Mouse (Mus musculus): ENCODE data around the gene Gyg. TPM values are rescaled to one million over a fixed set of nuclear protein-coding genes. Genes with fewer than 3 reads are reported as not detected.

The Gyg gene
- total RNA-seq, 1 experiment, result 8.2 TPM

DNA sequence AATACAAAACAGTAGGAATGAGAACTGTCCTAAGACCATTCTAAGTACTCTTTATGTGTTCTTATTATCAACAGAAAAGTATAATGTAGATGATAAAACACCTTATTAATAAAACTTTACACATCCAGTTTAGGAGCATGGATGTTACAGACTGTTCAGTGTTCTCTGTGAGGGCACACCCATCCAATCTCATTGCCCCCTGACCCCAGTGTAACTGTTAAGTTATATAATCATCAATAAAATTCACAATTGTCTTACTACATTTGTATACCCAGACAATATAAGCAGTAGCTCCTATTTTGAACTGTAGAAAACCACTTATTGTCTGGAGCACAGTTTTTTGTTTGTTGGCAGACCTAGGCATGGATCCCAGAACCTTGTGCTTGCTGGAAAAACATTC, 13.9 kb downstream of the Gyg start:
- Histone ChIP-seq H3K9ac (ENCODE audit: insufficient read depth, low read depth, low read length, poor library complexity, severe bottlenecking) (no peak overlapping the region), H3K4me3 (ENCODE audit: insufficient read depth in 1 of 2, low read depth in 1 of 2, low read length in 2 of 2, poor library complexity in 1 of 2, severe bottlenecking in 1 of 2) (no peak overlapping the region), H3K27ac (ENCODE audit: insufficient read depth, low read depth, low read length, poor library complexity, severe bottlenecking) (no peak overlapping the region), H3K4me1 (ENCODE audit: control insufficient read depth in 2 of 2, insufficient read depth in 2 of 2, low read length in 2 of 2, poor library complexity in 1 of 2) (0 out of 4 replicates have a peak, but pooled peaks cover 0 to 2% of the 10 kb centered on the region in 2 experiments), H3K36me3 (ENCODE audit: control insufficient read depth, insufficient read depth, low read length, poor library complexity, severe bottlenecking) (no peaks in the 10 kb centered on the region), H3K9me3 (ENCODE audit: control insufficient read depth, insufficient read depth, low read depth, low read length) (no peaks in the 10 kb centered on the region)
- in situ Hi-C loops (cut with MboI; ENCODE audit: low sequenced_read_pairs in 2 of 2, unreplicated experiment in 2 of 2), result no loop called here
- TF ChIP-seq ZNF384 (IDR thresholded peaks at IDR 0.05; ENCODE audit: low read depth, low read length) (no peak), ZC3H11A (IDR thresholded peaks at IDR 0.05; ENCODE audit: borderline replicate concordance, low read depth, low read length) (no peak), HCFC1 (IDR thresholded peaks at IDR 0.05; ENCODE audit: borderline replicate concordance, insufficient read depth, low read length) (no peak), CHD2 (IDR thresholded peaks at IDR 0.05; ENCODE audit: low read depth, low read length) (no peak), MAFK (IDR thresholded peaks at IDR 0.05; ENCODE audit: insufficient read depth, low read depth, low read length) (no peak)
- DNase-seq (ENCODE audit: low read depth, low spot score), result no peak

DNA sequence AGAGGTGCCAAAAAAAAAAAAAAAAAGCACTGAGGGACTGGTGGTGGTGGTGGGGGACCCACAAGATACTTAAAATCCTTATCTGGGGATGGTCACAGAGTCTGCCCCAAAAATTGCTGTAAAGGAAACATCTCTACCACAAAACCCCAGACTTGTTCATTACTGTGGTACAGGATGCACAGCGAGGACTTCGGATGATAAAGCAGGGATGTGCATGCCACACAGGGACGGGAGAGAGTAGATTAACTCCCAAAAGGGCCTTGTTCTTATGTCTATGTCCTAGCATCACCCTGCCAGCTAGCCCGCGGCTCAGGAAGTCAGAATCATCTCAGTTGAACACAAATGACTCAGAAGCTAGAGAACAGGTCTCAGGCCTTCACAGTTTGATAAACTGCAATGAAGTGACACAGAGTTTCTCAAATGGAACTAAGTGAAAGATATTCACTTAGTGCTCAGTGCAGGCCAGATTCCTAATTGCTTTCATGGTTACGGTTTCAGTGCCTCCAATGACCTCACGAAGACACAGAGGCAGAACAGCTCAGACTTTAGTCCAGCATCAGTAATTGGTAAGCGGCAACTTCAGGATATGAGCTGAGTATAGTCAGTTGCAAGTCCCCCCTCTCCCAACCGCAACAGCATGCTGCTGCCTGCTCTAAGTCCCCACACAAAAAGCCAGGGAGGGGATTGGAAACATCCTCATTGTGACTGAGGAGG, 18.1 kb downstream of the Gyg start:
- TF ChIP-seq CHD2 (IDR thresholded peaks at IDR 0.05; ENCODE audit: low read depth, low read length) (no peak), ZNF384 (IDR thresholded peaks at IDR 0.05; ENCODE audit: low read depth, low read length) (0 out of 2 replicates have a peak, but pooled peaks have one; percentile 31), ZC3H11A (IDR thresholded peaks at IDR 0.05; ENCODE audit: borderline replicate concordance, low read depth, low read length) (no peak)
- Histone ChIP-seq H3K9ac (ENCODE audit: insufficient read depth, low read depth, low read length, poor library complexity, severe bottlenecking) (no peak overlapping the region), H3K4me1 (ENCODE audit: control insufficient read depth in 2 of 2, insufficient read depth in 2 of 2, low read length in 2 of 2, poor library complexity in 1 of 2) (0 out of 4 replicates have a peak, but pooled peaks cover 0 to 2% of the 10 kb centered on the region in 2 experiments), H3K36me3 (ENCODE audit: control insufficient read depth, insufficient read depth, low read length, poor library complexity, severe bottlenecking) (no peaks in the 10 kb centered on the region), H3K4me3 (ENCODE audit: insufficient read depth in 1 of 2, low read depth in 1 of 2, low read length in 2 of 2, poor library complexity in 1 of 2, severe bottlenecking in 1 of 2) (no peak overlapping the region), H3K9me3 (ENCODE audit: control insufficient read depth, insufficient read depth, low read depth, low read length) (no peaks in the 10 kb centered on the region), H3K27ac (ENCODE audit: insufficient read depth, low read depth, low read length, poor library complexity, severe bottlenecking) (no peak overlapping the region)
- no peak for DNase-seq (ENCODE audit: low read depth, low spot score)
- in situ Hi-C loops (cut with MboI; ENCODE audit: low sequenced_read_pairs in 2 of 2, unreplicated experiment in 2 of 2), result no loop called here

DNA sequence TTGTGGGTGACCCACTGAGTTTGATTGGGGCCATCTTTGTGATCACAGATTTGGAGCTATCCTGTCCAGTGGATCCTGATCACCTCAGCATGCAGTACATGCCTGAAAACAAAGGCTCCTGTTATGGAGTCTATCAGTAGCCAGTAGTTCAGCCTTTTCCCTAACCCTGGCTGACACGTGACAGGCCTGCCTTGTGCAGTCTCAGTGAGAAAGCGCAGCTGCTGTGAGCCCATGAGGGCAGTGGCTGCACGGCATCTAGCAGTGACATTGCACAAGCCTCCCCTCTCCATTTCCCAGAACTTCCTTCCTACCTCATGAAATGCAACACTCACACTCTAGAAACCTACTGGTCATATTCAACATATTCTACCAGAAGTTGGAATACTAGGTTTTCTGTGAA, 20.6 kb downstream of the Gyg start:
- DNase-seq (ENCODE audit: low read depth, low spot score), result no peak
- in situ Hi-C loops (cut with MboI; ENCODE audit: low sequenced_read_pairs in 2 of 2, unreplicated experiment in 2 of 2), result no loop called here
- Histone ChIP-seq H3K4me1 (ENCODE audit: control insufficient read depth in 2 of 2, insufficient read depth in 2 of 2, low read length in 2 of 2, poor library complexity in 1 of 2) (no peaks in the 10 kb centered on the region), H3K9me3 (ENCODE audit: control insufficient read depth, insufficient read depth, low read depth, low read length) (no peaks in the 10 kb centered on the region), H3K27ac (ENCODE audit: insufficient read depth, low read depth, low read length, poor library complexity, severe bottlenecking) (no peak overlapping the region), H3K36me3 (ENCODE audit: control insufficient read depth, insufficient read depth, low read length, poor library complexity, severe bottlenecking) (no peaks in the 10 kb centered on the region), H3K4me3 (ENCODE audit: insufficient read depth in 1 of 2, low read depth in 1 of 2, low read length in 2 of 2, poor library complexity in 1 of 2, severe bottlenecking in 1 of 2) (no peak overlapping the region), H3K9ac (ENCODE audit: insufficient read depth, low read depth, low read length, poor library complexity, severe bottlenecking) (no peak overlapping the region)
- no peak for TF ChIP-seq ZNF384 (IDR thresholded peaks at IDR 0.05; ENCODE audit: low read depth, low read length)
- TF ChIP-seq ZC3H11A (IDR thresholded peaks at IDR 0.05; ENCODE audit: borderline replicate concordance, low read depth, low read length), result no peak
- TF ChIP-seq HCFC1 (IDR thresholded peaks at IDR 0.05; ENCODE audit: borderline replicate concordance, insufficient read depth, low read length), result no peak
- no peak for TF ChIP-seq MAFK (IDR thresholded peaks at IDR 0.05; ENCODE audit: insufficient read depth, low read depth, low read length)
- TF ChIP-seq CHD2 (IDR thresholded peaks at IDR 0.05; ENCODE audit: low read depth, low read length), result no peak

DNA sequence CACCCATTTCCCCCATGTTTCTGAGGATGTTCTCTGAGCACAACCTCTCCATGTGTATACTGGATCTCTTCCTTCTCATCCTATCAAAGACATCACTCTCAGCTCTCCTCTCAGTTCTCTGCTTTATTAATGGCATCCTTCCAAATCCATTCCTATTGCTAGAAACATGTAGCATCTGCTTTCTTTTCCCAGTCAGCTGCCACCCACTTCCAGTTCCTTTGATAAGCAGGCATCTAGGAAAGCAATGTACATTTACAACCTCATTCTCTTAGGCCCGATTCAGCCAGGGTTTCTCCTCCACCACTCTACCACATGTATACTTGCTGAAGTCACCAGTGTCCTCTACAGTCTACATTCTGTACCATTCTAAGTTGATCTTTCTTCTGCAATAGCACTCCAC, 21.4 kb downstream of the Gyg start:
- no peaks in the 10 kb centered on the region for H3K36me3 ChIP-seq (ENCODE audit: control insufficient read depth, insufficient read depth, low read length, poor library complexity, severe bottlenecking)
- in situ Hi-C loops (cut with MboI; ENCODE audit: low sequenced_read_pairs in 2 of 2, unreplicated experiment in 2 of 2), result no loop called here
- no peak for DNase-seq (ENCODE audit: low read depth, low spot score)

More for the DNA sequence above, 21.4 kb downstream of the Gyg start:
- Histone ChIP-seq H3K9me3 (ENCODE audit: control insufficient read depth, insufficient read depth, low read depth, low read length) (no peaks in the 10 kb centered on the region), H3K27ac (ENCODE audit: insufficient read depth, low read depth, low read length, poor library complexity, severe bottlenecking) (no peak overlapping the region), H3K4me1 (ENCODE audit: control insufficient read depth in 2 of 2, insufficient read depth in 2 of 2, low read length in 2 of 2, poor library complexity in 1 of 2) (no peaks in the 10 kb centered on the region), H3K9ac (ENCODE audit: insufficient read depth, low read depth, low read length, poor library complexity, severe bottlenecking) (no peak overlapping the region), H3K4me3 (ENCODE audit: insufficient read depth in 1 of 2, low read depth in 1 of 2, low read length in 2 of 2, poor library complexity in 1 of 2, severe bottlenecking in 1 of 2) (no peak overlapping the region)
- TF ChIP-seq CHD2 (IDR thresholded peaks at IDR 0.05; ENCODE audit: low read depth, low read length), result no peak
- TF ChIP-seq MAFK (IDR thresholded peaks at IDR 0.05; ENCODE audit: insufficient read depth, low read depth, low read length), result no peak
- TF ChIP-seq HCFC1 (IDR thresholded peaks at IDR 0.05; ENCODE audit: borderline replicate concordance, insufficient read depth, low read length), result no peak
- TF ChIP-seq ZNF384 (IDR thresholded peaks at IDR 0.05; ENCODE audit: low read depth, low read length), result no peak
- no peak for TF ChIP-seq ZC3H11A (IDR thresholded peaks at IDR 0.05; ENCODE audit: borderline replicate concordance, low read depth, low read length)
